Mouse (Mus musculus) myocyte (in vitro differentiated cells): ENCODE data around the gene Gstt4. TPM values are rescaled to one million over a fixed set of nuclear protein-coding genes. Genes with fewer than 3 reads are reported as not detected.
A peak's percentile ranks its signal among the peaks of the same experiment; 100 is the strongest.

Experiments used
- H3K27me3 ChIP-seq: one replicate; pipeline ENCODE4 v1.6.1; 2011; ENCODE audit not compliant: control insufficient read depth, insufficient read depth, insufficient read length
- H3K36me3 ChIP-seq: one replicate; pipeline ENCODE4 v1.6.1; 2011; ENCODE audit not compliant: control insufficient read depth, insufficient read depth
- H3K4me2 ChIP-seq: one replicate; pipeline ENCODE4 v1.6.1; 2011; ENCODE audit warnings: low read depth, control low read depth
- H3K4me3 ChIP-seq: one replicate; pipeline ENCODE4 v1.5.1; 2011; ENCODE audit warnings: mild to moderate bottlenecking, control low read depth, moderate library complexity
- H3K79me2 ChIP-seq: one replicate; pipeline ENCODE4 v1.6.1; 2011; ENCODE audit not compliant: control insufficient read depth, insufficient read depth
- H3ac ChIP-seq: one replicate; pipeline ENCODE4 v1.6.1; 2011; ENCODE audit not compliant: control insufficient read depth, insufficient read length
- CEBPB ChIP-seq: IDR thresholded peaks from 2 replicates; pipeline ENCODE4 v1.6.1; 2011; ENCODE audit warnings: mild to moderate bottlenecking, moderate library complexity; ENCODE audit not compliant: poor library complexity, insufficient read depth, severe bottlenecking
- E2F4 ChIP-seq: IDR thresholded peaks from one replicate; pipeline ENCODE4 v1.6.1; 2011; ENCODE audit warnings: mild to moderate bottlenecking, control low read depth, moderate library complexity; ENCODE audit not compliant: insufficient read depth
- MAX ChIP-seq: IDR thresholded peaks from one replicate; pipeline ENCODE4 v1.6.1; 2011; ENCODE audit warnings: low read depth, mild to moderate bottlenecking, control low read depth
- MYOD1 ChIP-seq, 3 experiments: IDR thresholded peaks; one replicate each; pipeline ENCODE4 v1.6.1; 2011; ENCODE audit warnings: control low read depth in 2 of 3, low read depth in 2 of 3, mild to moderate bottlenecking in 2 of 3, moderate library complexity in 1 of 3; ENCODE audit not compliant: insufficient read length in 2 of 3, control insufficient read depth in 1 of 3
- MYOG ChIP-seq, 3 experiments: IDR thresholded peaks; one replicate each; pipeline ENCODE4 v1.6.1; 2011; ENCODE audit warnings: control low read depth in 2 of 3, low read depth in 2 of 3, mild to moderate bottlenecking in 2 of 3; ENCODE audit not compliant: insufficient read length in 2 of 3, control insufficient read depth in 1 of 3, insufficient read depth in 1 of 3
- POLR2A ChIP-seq: IDR thresholded peaks from one replicate; pipeline ENCODE4 v1.6.1; 2011; ENCODE audit warnings: low read depth, mild to moderate bottlenecking, control low read depth, moderate library complexity; ENCODE audit not compliant: insufficient read length
- POLR2AphosphoS2 ChIP-seq: IDR thresholded peaks from one replicate; pipeline ENCODE4 v1.6.1; 2011; ENCODE audit warnings: low read depth, control low read depth; ENCODE audit not compliant: insufficient read length
- REST ChIP-seq: IDR thresholded peaks from one replicate; pipeline ENCODE4 v1.6.1; 2011; ENCODE audit warnings: mild to moderate bottlenecking, control low read depth, moderate library complexity; ENCODE audit not compliant: insufficient read depth, insufficient read length
- SRF ChIP-seq: IDR thresholded peaks from one replicate; pipeline ENCODE4 v1.6.1; 2011; ENCODE audit warnings: low read depth; ENCODE audit not compliant: control insufficient read depth, insufficient read length
- TCF12 ChIP-seq: IDR thresholded peaks from one replicate; pipeline ENCODE4 v1.6.1; 2011; ENCODE audit warnings: mild to moderate bottlenecking, control low read depth; ENCODE audit not compliant: poor library complexity, insufficient read depth, severe bottlenecking
- TCF3 ChIP-seq: IDR thresholded peaks from one replicate; pipeline ENCODE4 v1.6.1; 2011; ENCODE audit warnings: low read depth, control low read depth; ENCODE audit not compliant: insufficient read length
- USF1 ChIP-seq: IDR thresholded peaks from one replicate; pipeline ENCODE4 v1.6.1; 2011; ENCODE audit warnings: low read depth, mild to moderate bottlenecking, control low read depth, moderate library complexity
- polyA plus RNA-seq: library from polyadenylated mRNA; unstranded; fragments of >200 nt; fragmentation: generic; extraction: Trizol; gene quantifications from one replicate; pipeline ENCODE4 v1.2.1, GENCODE M21; 2012; ENCODE audit warnings: missing spikeins

Gstt4 gene
- polyA plus RNA-seq, 1 experiment = not detected

- H3K36me3 ChIP-seq = no peaks in the 10 kb centered on the region
- H3K79me2 ChIP-seq = no peaks in the 10 kb centered on the region
- H3K4me3 ChIP-seq = peak overlapping the region; percentile 21
- no peak overlapping the region for H3ac ChIP-seq
- H3K4me2 ChIP-seq = no peak overlapping the region
- peaks cover 14% of the 10 kb centered on the region for H3K27me3 ChIP-seq
- TF ChIP-seq MYOD1 (IDR thresholded peaks at IDR 0.05; ENCODE audit: control insufficient read depth in 1 of 3, insufficient read length in 2 of 3, low read depth in 2 of 3) (no peak), USF1 (no peak), MAX (no peak), SRF (no peak), MYOG (IDR thresholded peaks at IDR 0.05; ENCODE audit: control insufficient read depth in 1 of 3, insufficient read depth in 1 of 3, insufficient read length in 2 of 3, low read depth in 2 of 3) (no peak), TCF3 (no peak), E2F4 (no peak), POLR2A (no peak), TCF12 (no peak), REST (no peak)
Observed at GRCm38 (mm10) chr10:75796731-75797516, 25.4 kb downstream of the Gstt4 start.

- Histone ChIP-seq H3K79me2 (no peaks in the 10 kb centered on the region), H3K4me2 (no peak overlapping the region), H3K27me3 (peaks cover 4% of the 10 kb centered on the region), H3ac (no peak overlapping the region), H3K36me3 (no peaks in the 10 kb centered on the region), H3K4me3 (no peak overlapping the region)
- TF ChIP-seq SRF (peak; percentile 82), TCF12 (no peak)
Observed at GRCm38 (mm10) chr10:75794880-75795279, 27.5 kb downstream of the Gstt4 start.

- Histone ChIP-seq H3K79me2 (no peaks in the 10 kb centered on the region), H3ac (no peak overlapping the region), H3K4me3 (no peak overlapping the region), H3K36me3 (no peaks in the 10 kb centered on the region), H3K4me2 (peak overlapping the region; percentile 2), H3K27me3 (no peaks in the 10 kb centered on the region)
- TF ChIP-seq TCF12 (no peak), POLR2A (no peak), MYOD1 (IDR thresholded peaks at IDR 0.05; ENCODE audit: control insufficient read depth in 1 of 3, insufficient read length in 2 of 3, low read depth in 2 of 3) (no peak), CEBPB (no peak), USF1 (no peak), TCF3 (no peak), MAX (no peak), REST (no peak), SRF (no peak), MYOG (IDR thresholded peaks at IDR 0.05; ENCODE audit: control insufficient read depth in 1 of 3, insufficient read depth in 1 of 3, insufficient read length in 2 of 3, low read depth in 2 of 3) (no peak), POLR2AphosphoS2 (no peak), E2F4 (no peak)
Observed at GRCm38 (mm10) chr10:75790773-75791172, 31.6 kb downstream of the Gstt4 start.

- peaks cover 3% of the 10 kb centered on the region for H3K27me3 ChIP-seq
- no peak overlapping the region for H3K4me2 ChIP-seq
- H3ac ChIP-seq = no peak overlapping the region
- no peak overlapping the region for H3K4me3 ChIP-seq
- H3K36me3 ChIP-seq = no peaks in the 10 kb centered on the region
- H3K79me2 ChIP-seq = no peaks in the 10 kb centered on the region
- TF ChIP-seq MYOG (IDR thresholded peaks at IDR 0.05; ENCODE audit: control insufficient read depth in 1 of 3, insufficient read depth in 1 of 3, insufficient read length in 2 of 3, low read depth in 2 of 3) (no peak), SRF (no peak), TCF3 (no peak), POLR2A (no peak)
Observed at GRCm38 (mm10) chr10:75789841-75790240, 32.5 kb downstream of the Gstt4 start.

- H3ac ChIP-seq = no peak overlapping the region
- H3K27me3 ChIP-seq = peaks cover 5% of the 10 kb centered on the region
- H3K4me2 ChIP-seq = no peak overlapping the region
- no peaks in the 10 kb centered on the region for H3K36me3 ChIP-seq
- no peak overlapping the region for H3K4me3 ChIP-seq
- H3K79me2 ChIP-seq = no peaks in the 10 kb centered on the region
- no peak for TF ChIP-seq TCF3
- TF ChIP-seq USF1 = no peak
- no peak for TF ChIP-seq MAX
- TF ChIP-seq CEBPB = no peak
- no peak for TF ChIP-seq REST
- no peak for TF ChIP-seq POLR2AphosphoS2
- TF ChIP-seq POLR2A = no peak
- TF ChIP-seq E2F4 = no peak
Observed at GRCm38 (mm10) chr10:75789081-75789735, 33.1 kb downstream of the Gstt4 start.
